Mouse (Mus musculus) midbrain, embryonic 12.5 days (tissue): ENCODE measurements around the gene Hip1. TPM values are rescaled to one million over a fixed set of nuclear protein-coding genes. Genes with fewer than 3 reads are reported as not detected.

ENCODE experiments used
- ATAC-seq: fragments of 200-750 bp; cut with Nextera tagmentation; 2 replicates; pipeline ENCODE4 v1.8.0; 2017; ENCODE audit warnings: low read depth, moderate TSS enrichment, moderate library complexity; ENCODE audit not compliant: low FRiP score
- H3K27ac ChIP-seq: fragments of 300-500 bp; sonication (generic); replicated peaks from 2 replicates; pipeline ENCODE4 v1.5.1; 2016; ENCODE audit warnings: mild to moderate bottlenecking
- H3K27me3 ChIP-seq: fragments of 300-500 bp; sonication (generic); 2 replicates; pipeline ENCODE4 v1.6.1; 2016; ENCODE audit warnings: mild to moderate bottlenecking
- H3K36me3 ChIP-seq: fragments of 300-500 bp; sonication (generic); 2 replicates; pipeline ENCODE4 v1.6.1; 2016
- H3K4me1 ChIP-seq: fragments of 300-500 bp; sonication (generic); 2 replicates; pipeline ENCODE4 v1.6.1; 2016
- H3K4me2 ChIP-seq: fragments of 300-500 bp; sonication (generic); replicated peaks from 2 replicates; pipeline ENCODE4 v1.6.1; 2016; ENCODE audit warnings: mild to moderate bottlenecking, moderate library complexity
- H3K4me3 ChIP-seq: fragments of 300-500 bp; sonication (generic); 2 replicates; pipeline ENCODE4 v1.5.1; 2016; ENCODE audit warnings: mild to moderate bottlenecking
- H3K9ac ChIP-seq: fragments of 300-500 bp; sonication (generic); replicated peaks from 2 replicates; pipeline ENCODE4 v1.6.1; 2016; ENCODE audit warnings: mild to moderate bottlenecking, moderate library complexity
- H3K9me3 ChIP-seq: fragments of 300-500 bp; sonication (generic); 2 replicates; pipeline ENCODE4 v1.6.1; 2016; ENCODE audit warnings: mild to moderate bottlenecking
- WGBS: fragments of 180-500 bp; shearing (Covaris S2); methylation state at CpG from one replicate; pipeline ENCODE4 v1.1.7; 2016; 5-methylcytosine and 5-hydroxymethylcytosine counted together
- polyA plus RNA-seq: library from polyadenylated mRNA; unstranded; fragments of >200 nt; fragmentation: Nextera tagmentation; extraction: Ambion mirVana; gene quantifications from 2 replicates; pipeline ENCODE4 v1.2.1, GENCODE M21; 2016

Hip1 gene
- polyA plus RNA-seq, 1 experiment from 2014 or later = 68.4 TPM

GRCm38 (mm10) chr5:135502931-135503330 is 42.0 kb downstream of the Hip1 start:
- Histone ChIP-seq H3K36me3 (no peaks in the 10 kb centered on the region), H3K4me3 (no peak overlapping the region), H3K9ac (no peak overlapping the region), H3K4me1 (peaks cover 12% of the 10 kb centered on the region), H3K27ac (no peak overlapping the region), H3K9me3 (no peaks in the 10 kb centered on the region), H3K27me3 (no peaks in the 10 kb centered on the region), H3K4me2 (no peak overlapping the region)
- WGBS = 84% methylated on average over 7 of the region's 7 CpGs
- ATAC-seq = no peak

- H3K27me3 ChIP-seq = no peaks in the 10 kb centered on the region
- no peaks in the 10 kb centered on the region for H3K36me3 ChIP-seq
- no peak overlapping the region for H3K9ac ChIP-seq
- 89% methylated on average over 7 of the region's 8 CpGs for WGBS
- H3K9me3 ChIP-seq = no peaks in the 10 kb centered on the region
- H3K27ac ChIP-seq = no peak overlapping the region
- no peak overlapping the region for H3K4me3 ChIP-seq
- no peak for ATAC-seq
- peaks cover 3% of the 10 kb centered on the region for H3K4me1 ChIP-seq
- no peak overlapping the region for H3K4me2 ChIP-seq
These were observed 42.9 kb downstream of the Hip1 start for GRCm38 (mm10) chr5:135502027-135502426.

- no peak overlapping the region for H3K27ac ChIP-seq
- H3K27me3 ChIP-seq = no peaks in the 10 kb centered on the region
- H3K36me3 ChIP-seq = no peaks in the 10 kb centered on the region
- no peak overlapping the region for H3K4me3 ChIP-seq
- no peak overlapping the region for H3K9ac ChIP-seq
- H3K4me2 ChIP-seq = no peak overlapping the region
- ATAC-seq = no peak
- no peaks in the 10 kb centered on the region; the same call in 1 of the 2 replicates for H3K4me1 ChIP-seq
- no peaks in the 10 kb centered on the region for H3K9me3 ChIP-seq
- 84% methylated on average over 3 of the region's 3 CpGs for WGBS
These were observed 46.0 kb downstream of the Hip1 start for GRCm38 (mm10) chr5:135498914-135499313.

- 73% methylated on average over 6 of the region's 6 CpGs for WGBS
- no peaks in the 10 kb centered on the region for H3K27me3 ChIP-seq
- no peak overlapping the region for H3K4me3 ChIP-seq
- H3K9me3 ChIP-seq = no peaks in the 10 kb centered on the region
- no peaks in the 10 kb centered on the region for H3K36me3 ChIP-seq
- no peak overlapping the region for H3K4me2 ChIP-seq
- H3K4me1 ChIP-seq = no peaks in the 10 kb centered on the region; the same call in 1 of the 2 replicates
- no peak overlapping the region for H3K9ac ChIP-seq
- ATAC-seq = no peak
- no peak overlapping the region for H3K27ac ChIP-seq
These were observed 47.5 kb downstream of the Hip1 start for GRCm38 (mm10) chr5:135497347-135497955.

GRCm38 (mm10) chr5:135496489-135496888 is 48.4 kb downstream of the Hip1 start:
- H3K27ac ChIP-seq = no peak overlapping the region
- WGBS = 89% methylated on average over 2 of the region's 2 CpGs
- no peaks in the 10 kb centered on the region for H3K36me3 ChIP-seq
- ATAC-seq = no peak
- no peak overlapping the region for H3K4me3 ChIP-seq
- H3K9ac ChIP-seq = no peak overlapping the region
- H3K4me1 ChIP-seq = no peaks in the 10 kb centered on the region; the same call in 1 of the 2 replicates
- no peaks in the 10 kb centered on the region for H3K27me3 ChIP-seq
- H3K9me3 ChIP-seq = no peaks in the 10 kb centered on the region
- H3K4me2 ChIP-seq = no peak overlapping the region

GRCm38 (mm10) chr5:135495471-135495870 is 49.4 kb downstream of the Hip1 start:
- no peak overlapping the region for H3K27ac ChIP-seq
- H3K27me3 ChIP-seq = no peaks in the 10 kb centered on the region
- H3K4me3 ChIP-seq = no peak overlapping the region
- no peaks in the 10 kb centered on the region for H3K9me3 ChIP-seq
- no peak overlapping the region for H3K4me2 ChIP-seq
- WGBS = 98% methylated on average over 8 of the region's 8 CpGs
- no peak overlapping the region for H3K9ac ChIP-seq
- no peaks in the 10 kb centered on the region for H3K36me3 ChIP-seq
- H3K4me1 ChIP-seq = peaks cover under 1% of the 10 kb centered on the region; the same call in 1 of the 2 replicates
- ATAC-seq = no peak

GRCm38 (mm10) chr5:135494183-135494910 is 50.6 kb downstream of the Hip1 start:
- no peaks in the 10 kb centered on the region for H3K27me3 ChIP-seq
- H3K36me3 ChIP-seq = no peaks in the 10 kb centered on the region
- no peak overlapping the region for H3K4me3 ChIP-seq
- no peaks in the 10 kb centered on the region for H3K9me3 ChIP-seq
- no peak for ATAC-seq
- H3K4me1 ChIP-seq = peaks cover 11% of the 10 kb centered on the region
- no peak overlapping the region for H3K9ac ChIP-seq
- no peak overlapping the region for H3K4me2 ChIP-seq
- no peak overlapping the region for H3K27ac ChIP-seq
- WGBS = 83% methylated on average over 13 of the region's 13 CpGs

GRCm38 (mm10) chr5:135493095-135493494 is 51.8 kb downstream of the Hip1 start:
- no peak overlapping the region for H3K27ac ChIP-seq
- H3K4me1 ChIP-seq = peaks cover 15% of the 10 kb centered on the region
- H3K4me2 ChIP-seq = no peak overlapping the region
- H3K36me3 ChIP-seq = no peaks in the 10 kb centered on the region
- no peaks in the 10 kb centered on the region for H3K9me3 ChIP-seq
- WGBS = 89% methylated on average over 3 of the region's 3 CpGs
- H3K27me3 ChIP-seq = no peaks in the 10 kb centered on the region
- H3K9ac ChIP-seq = no peak overlapping the region
- no peak for ATAC-seq
- no peak overlapping the region for H3K4me3 ChIP-seq

- no peak for ATAC-seq
- Histone ChIP-seq H3K4me1 (peaks cover 25% of the 10 kb centered on the region), H3K4me2 (no peak overlapping the region), H3K4me3 (no peak overlapping the region), H3K36me3 (no peaks in the 10 kb centered on the region), H3K9me3 (no peaks in the 10 kb centered on the region), H3K27ac (no peak overlapping the region), H3K27me3 (no peaks in the 10 kb centered on the region), H3K9ac (no peak overlapping the region)
- 95% methylated on average over 2 of the region's 2 CpGs for WGBS
These were observed 52.8 kb downstream of the Hip1 start for GRCm38 (mm10) chr5:135492126-135492525.

- Histone ChIP-seq H3K27ac (peak overlapping the region; percentile 95), H3K36me3 (no peaks in the 10 kb centered on the region), H3K4me1 (peaks cover 25% of the 10 kb centered on the region), H3K4me2 (peak overlapping the region; percentile 80), H3K27me3 (no peaks in the 10 kb centered on the region), H3K9me3 (no peaks in the 10 kb centered on the region), H3K9ac (peak overlapping the region; percentile 73), H3K4me3 (peak overlapping the region; percentile 67)
- ATAC-seq = no peak; the same call in none of the 2 replicates
- WGBS = under 1% methylated on average over 12 of the region's 14 CpGs
These were observed 55.1 kb downstream of the Hip1 start for GRCm38 (mm10) chr5:135489695-135490294.

- peak overlapping the region; percentile 80 for H3K4me2 ChIP-seq
- no peaks in the 10 kb centered on the region for H3K27me3 ChIP-seq
- H3K4me3 ChIP-seq = peak overlapping the region; percentile 67
- peak; percentile 86 for ATAC-seq
- WGBS = under 1% methylated on average over 36 of the region's 59 CpGs
- no peaks in the 10 kb centered on the region for H3K36me3 ChIP-seq
- peak overlapping the region; percentile 73 for H3K9ac ChIP-seq
- H3K4me1 ChIP-seq = peaks cover 25% of the 10 kb centered on the region
- peak overlapping the region; percentile 95 for H3K27ac ChIP-seq
- H3K9me3 ChIP-seq = no peaks in the 10 kb centered on the region
These were observed 55.8 kb downstream of the Hip1 start for GRCm38 (mm10) chr5:135488881-135489694.
